Mouse (Mus musculus): ENCODE results near the gene Usp5. TPM values are rescaled to one million over a fixed set of nuclear protein-coding genes. Genes with fewer than 3 reads are reported as not detected.
A peak's percentile ranks its signal among the peaks of the same experiment; 100 is the strongest.
"Not testable (repeated sequence)": the region's sequence is repeated elsewhere in the genome, so short reads cannot be mapped to it uniquely, and the experiment has no call there.

Gene Usp5
- total RNA-seq, 4 experiments from 2014 or later, result 181 to 196 (median 186) TPM

DNA sequence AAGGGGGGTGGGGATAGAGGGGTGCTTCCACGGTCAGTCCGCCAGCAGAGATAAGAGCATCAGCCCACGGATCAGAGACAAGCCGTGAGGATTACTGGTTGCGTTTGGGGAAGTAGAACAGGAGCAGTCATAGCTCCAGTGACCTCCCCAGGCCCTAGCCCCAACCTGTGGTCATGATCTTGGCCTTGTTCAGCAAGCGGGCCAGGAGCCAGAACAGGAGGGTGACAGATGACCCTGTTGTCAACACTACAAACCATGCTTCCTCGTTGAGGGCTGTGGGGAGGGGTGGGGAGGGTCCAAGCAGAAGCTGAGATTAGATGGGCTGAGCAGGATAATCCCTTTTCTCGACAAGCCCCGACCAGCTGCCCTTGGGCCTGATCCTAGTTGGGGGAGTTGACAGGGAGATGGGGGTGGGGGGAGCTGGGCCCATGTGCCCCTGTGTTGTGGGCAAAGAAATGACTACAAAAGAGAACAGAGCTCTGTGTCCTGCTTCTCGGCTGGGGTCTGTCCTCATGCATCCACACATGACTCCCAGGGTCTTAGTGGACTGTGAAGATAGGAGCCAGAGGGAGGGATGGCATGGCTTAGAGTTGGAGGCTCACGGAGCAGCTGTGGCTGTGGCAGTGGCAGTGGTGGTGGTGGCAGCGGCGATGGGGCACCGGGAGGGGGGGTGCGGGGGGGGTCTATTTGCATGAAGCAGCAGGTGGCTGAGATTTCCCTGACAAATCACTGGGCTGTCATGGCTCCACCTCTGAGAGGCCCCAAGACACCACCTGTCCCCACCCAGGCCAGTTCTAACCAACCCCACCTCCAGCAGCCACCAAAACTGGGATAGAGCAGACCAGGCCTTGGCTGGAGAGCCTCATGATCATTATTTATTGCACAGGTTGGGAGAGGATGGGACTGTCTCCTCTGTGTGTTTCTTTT, 11.2 kb upstream of the Usp5 start, which contains the start of gene Gnb3:
Gnb3 (minus strand) TSS at position 35 of the 927 bp plus-strand sequence.
- DNase-seq (ENCODE audit: low spot score in 2 of 2), result no peak

GRCm38 (mm10) chr6:124839805-124840204, 10.5 kb upstream of the Usp5 start:
- no peak for DNase-seq (ENCODE audit: low spot score in 2 of 2)

DNA sequence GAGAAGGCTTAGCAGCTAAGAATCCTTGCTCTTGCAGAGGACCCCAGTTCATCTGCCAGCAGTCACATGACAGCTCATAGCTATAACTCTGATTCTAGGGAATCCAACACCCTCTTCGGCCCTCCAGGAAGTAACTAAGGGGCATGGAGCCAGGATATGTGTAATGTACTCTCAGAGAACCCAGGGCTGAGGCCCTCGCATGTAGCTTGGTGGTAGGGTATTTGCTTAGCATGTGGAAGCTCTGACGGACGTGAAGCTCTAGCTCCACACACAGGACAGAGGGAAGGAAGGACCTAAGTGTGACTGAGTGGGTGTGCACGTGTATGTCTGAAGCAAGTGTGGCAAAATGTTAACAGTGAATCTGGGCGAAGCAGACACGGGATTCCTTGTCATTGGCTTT, 7.1 kb upstream of the Usp5 start:
- DNase-seq (ENCODE audit: low spot score in 2 of 2), result no peak

- DNase-seq (ENCODE audit: low spot score in 2 of 2), result no peak
These were observed 6.2 kb upstream of the Usp5 start for GRCm38 (mm10) chr6:124835531-124835930.

GRCm38 (mm10) chr6:124834512-124835081, 5.3 kb upstream of the Usp5 start:
- no peak for DNase-seq (ENCODE audit: low spot score in 2 of 2)

DNA sequence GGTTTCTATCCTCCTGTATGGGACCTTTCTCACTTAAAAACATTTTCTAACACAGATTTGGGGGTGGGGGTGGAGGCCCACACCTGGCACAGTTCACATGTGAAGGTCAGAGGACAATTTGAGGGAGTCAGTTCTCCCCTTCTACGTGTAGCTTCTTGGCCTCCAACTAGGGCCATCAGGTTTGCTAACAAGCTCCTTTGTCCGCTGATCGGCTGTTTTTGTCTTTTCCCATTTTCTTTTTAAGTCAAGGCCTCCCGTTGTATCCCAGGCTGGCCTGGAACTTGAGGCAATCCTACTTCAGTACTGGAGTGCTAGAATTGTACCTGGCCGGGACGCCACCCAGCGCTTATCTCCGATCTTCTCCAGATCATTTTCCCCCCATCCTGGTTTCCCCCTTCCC, 2.4 kb upstream of the Usp5 start:
- DNase-seq (ENCODE audit: low spot score in 2 of 2), result no peak

DNA sequence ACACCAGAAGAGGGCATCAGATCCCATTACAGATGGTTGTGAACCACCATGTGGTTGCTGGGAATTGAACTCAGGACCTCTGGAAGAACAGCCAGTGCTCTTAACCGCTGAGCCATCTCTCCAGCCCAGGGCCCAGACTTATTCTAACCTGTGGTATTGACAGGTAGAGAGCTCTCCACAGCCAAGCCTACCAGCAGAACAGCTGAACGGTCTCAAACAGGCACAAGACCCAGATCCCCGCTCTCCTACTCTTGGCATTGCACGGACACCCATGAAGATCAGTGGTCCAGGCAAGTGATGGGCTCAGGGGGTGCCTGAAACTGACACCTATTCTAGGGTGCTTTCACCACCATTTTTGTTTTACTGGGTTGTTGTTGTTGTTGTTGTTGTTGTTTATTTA, 1.9 kb upstream of the Usp5 start:
- DNase-seq (ENCODE audit: low spot score in 2 of 2), result not testable (repeated sequence)

GRCm38 (mm10) chr6:124829799-124830700, 766 bp upstream of the Usp5 start:
- DNase-seq (ENCODE audit: low spot score in 2 of 2), result peak; percentile 94 to 96

DNA sequence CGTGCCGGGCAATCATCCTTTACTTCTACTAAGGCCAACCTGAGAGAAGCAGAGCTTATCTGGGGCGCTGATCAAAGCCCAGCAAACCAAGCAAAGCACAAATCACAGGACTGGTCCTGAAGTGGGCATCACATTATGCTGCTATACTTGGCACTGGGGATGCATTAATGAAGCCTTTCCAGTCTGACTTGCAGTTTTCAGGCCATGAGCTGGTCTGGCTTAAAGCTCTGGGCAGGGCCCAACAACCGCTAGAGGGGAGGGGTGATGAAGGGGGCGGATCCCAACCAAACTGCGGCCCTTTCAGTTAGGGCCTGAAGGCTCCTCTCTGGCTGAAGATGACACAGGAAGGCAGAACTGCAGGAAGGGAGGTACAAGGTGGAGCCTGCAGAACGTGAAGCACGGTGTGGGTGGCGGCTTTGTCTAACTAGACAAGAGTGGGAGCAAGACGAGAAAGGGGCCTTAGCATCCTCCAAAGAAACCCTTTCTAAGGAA, 1.1 kb downstream of the Usp5 start:
- DNase-seq (ENCODE audit: low spot score in 2 of 2), result no peak

DNA sequence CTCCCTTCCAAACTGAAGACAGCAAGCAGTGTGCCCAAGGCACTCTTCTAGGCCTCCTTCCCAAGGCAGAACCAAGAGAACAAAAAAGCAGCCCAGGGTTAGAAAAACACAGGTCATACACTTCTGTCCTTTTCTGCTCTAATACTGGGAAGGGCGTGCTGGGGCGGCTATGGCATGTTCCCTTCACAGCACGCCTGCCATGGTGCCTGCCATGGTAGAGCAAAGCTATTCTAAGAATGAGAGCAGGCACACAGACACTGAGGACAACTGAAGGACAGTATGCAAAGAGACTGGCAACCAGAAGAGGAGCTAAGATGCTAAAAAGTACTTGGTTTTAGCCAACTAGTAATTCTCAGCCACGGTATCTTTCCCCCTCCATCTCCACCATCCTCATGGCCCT, 7.2 kb downstream of the Usp5 start:
- DNase-seq (ENCODE audit: low spot score in 2 of 2), result no peak

GRCm38 (mm10) chr6:124820891-124821290, 8.4 kb downstream of the Usp5 start:
- DNase-seq (ENCODE audit: low spot score in 2 of 2), result no peak

GRCm38 (mm10) chr6:124817971-124818370, 11.3 kb downstream of the Usp5 start:
- no peak for DNase-seq (ENCODE audit: low spot score in 2 of 2)

- DNase-seq (ENCODE audit: low spot score in 2 of 2), result no peak
These were observed 11.7 kb downstream of the Usp5 start for GRCm38 (mm10) chr6:124817563-124817962.

- DNase-seq (ENCODE audit: low spot score in 2 of 2), result no peak
These were observed 12.2 kb downstream of the Usp5 start for GRCm38 (mm10) chr6:124817125-124817524.

DNA sequence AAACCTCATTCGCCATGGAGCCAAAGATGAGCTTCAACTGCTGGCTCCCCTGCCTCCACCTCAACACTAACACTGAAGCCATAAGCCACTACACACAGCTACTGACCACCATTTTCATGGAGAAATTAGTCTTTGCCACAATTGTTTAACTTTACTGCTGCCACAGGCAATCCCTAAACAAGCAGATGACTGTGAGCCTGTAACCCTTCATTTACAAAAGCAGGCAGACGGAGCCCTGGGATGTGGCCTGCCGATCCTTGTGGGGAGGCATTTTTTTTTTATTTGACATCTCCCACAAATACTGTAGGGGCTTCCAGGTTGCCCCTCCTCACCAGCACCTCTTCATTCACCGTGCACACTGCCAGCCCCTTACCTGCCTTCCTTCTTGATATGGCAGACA, 12.7 kb downstream of the Usp5 start:
- no peak for DNase-seq (ENCODE audit: low spot score in 2 of 2)

DNA sequence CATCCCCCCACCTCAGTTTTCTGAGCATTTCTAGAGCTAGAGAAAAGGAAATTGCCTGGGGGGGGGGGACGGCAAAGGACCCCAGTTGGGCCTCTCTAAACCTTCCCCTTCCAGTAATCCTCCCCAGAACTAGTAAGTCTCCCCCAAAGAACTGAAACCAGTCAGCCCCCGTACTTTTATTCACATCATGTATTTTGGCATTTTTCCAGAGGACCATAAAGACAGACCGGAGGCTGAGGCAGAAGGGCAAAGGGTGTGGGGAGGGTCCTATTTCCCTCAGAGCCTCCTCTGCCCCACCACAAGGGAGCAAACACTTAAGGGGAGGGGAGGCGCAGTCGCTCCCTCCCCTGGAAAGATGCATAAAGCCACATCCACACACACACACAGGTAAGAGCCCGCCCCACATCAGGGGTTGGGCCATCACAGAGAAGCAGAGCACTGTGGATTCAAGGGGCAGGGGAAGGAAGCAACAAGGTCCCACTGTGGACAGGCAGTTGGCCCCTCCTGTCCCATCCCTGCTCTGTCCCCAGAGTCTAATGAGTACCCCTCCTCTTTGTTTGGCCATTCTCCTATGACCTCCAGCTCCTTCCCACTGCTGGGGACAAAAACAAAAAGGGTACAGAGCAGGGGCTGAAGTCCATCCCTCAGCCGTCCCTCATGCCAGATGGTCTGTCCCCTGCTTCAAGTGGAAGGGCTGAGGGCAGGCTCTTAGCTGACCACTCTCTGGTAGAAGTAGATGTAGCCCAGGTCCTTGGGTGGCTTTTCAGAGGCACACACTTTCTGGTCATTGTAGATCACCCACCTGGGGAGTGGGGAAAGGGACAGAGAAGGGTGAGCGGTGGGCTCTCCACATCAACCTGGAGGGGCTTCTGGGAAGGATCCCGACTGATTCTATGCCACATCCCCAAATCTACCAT, 14.2 kb downstream of the Usp5 start:
- DNase-seq (ENCODE audit: low spot score in 2 of 2), result no peak

DNA sequence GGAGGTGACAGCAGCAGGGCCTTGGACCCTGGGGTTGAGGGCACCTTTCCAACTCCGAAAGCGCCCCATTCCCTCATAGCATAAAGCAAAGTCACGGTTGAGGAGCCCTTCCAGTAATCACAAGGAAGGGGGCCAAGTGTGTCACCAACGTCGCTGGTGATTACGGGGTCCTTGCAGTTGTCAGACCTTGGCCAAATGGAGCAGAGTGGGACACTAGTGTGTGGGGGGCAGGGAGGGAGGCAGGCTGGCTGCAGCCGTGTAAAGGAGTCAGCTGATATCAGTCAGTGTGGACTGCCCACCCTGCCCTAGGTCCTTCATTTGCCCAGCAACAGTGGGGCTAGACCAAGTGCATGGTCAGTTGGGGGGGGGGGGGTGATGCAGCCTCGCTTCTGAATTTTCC, 14.8 kb downstream of the Usp5 start:
- no peak for DNase-seq (ENCODE audit: low spot score in 2 of 2)

GRCm38 (mm10) chr6:124813933-124814332, 15.4 kb downstream of the Usp5 start, which contains the start of gene Tpi1:
Gene Tpi1, minus strand, starts transcription at chr6:124814296.
- peak; percentile 88 to 89 for DNase-seq (ENCODE audit: low spot score in 2 of 2)

DNA sequence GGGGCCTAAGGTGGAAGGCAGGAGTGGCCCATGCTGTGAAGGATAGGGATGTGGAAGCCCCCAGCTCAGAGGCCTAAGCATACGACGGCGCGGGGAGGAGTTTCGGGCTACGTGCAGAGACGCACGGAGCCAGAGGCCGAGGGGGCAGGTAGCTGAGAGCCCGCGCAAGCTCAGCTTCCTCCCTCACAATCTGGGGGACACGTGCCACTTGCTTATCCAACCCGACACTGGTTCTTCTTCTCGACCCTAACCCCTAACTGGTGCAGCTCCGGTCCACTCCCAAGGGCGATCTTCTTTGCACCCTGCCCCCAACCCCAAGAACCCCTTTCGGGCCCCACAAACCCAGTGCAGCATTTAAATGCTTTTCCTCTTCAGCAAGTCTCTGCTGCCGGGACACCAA, 15.8 kb downstream of the Usp5 start:
- DNase-seq (ENCODE audit: low spot score in 2 of 2), result peak in 1 of 2 experiments; percentile 68

GRCm38 (mm10) chr6:124812848-124813247, 16.4 kb downstream of the Usp5 start:
- no peak for DNase-seq (ENCODE audit: low spot score in 2 of 2)

Measured in layer of hippocampus, adult 8-10 months (tissue).